Mouse (Mus musculus) testis, postnatal 10 days (tissue): ENCODE measurements at regions not wholly inside any gene's neighbourhood (a gene's known extent, or its start where the extent isn't known, plus 50 kb on each side); places are given as distances from the start of the nearest gene placed in this dataset.
"Not testable (repeated sequence)": the region's sequence is repeated elsewhere in the genome, so short reads cannot be mapped to it uniquely, and the experiment has no call there.

Source experiments
- DNase-seq: peaks from one replicate; pipeline ENCODE4 v3.0.0; 2021; ENCODE audit warnings: low spot score

DNA sequence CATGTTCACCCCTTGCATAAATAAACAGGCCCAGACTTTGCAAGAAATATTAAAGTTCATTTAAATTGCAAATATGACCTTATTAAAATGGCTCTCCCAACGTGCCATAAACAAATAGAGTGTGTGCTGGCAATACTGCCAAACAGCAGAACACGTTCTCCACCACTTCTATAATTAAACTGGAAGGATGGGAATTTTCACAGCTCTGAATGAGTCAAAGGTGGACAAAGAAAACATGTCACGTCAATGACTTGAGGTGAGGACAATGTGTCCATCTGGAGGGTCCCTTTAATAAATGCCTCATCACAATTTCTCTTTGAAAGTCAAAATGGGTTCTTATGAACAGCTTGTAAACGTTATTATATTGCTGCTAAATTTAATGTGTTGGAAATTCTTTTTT is 114.8 kb downstream of the Galc start:
- DNase-seq, result no peak

DNA sequence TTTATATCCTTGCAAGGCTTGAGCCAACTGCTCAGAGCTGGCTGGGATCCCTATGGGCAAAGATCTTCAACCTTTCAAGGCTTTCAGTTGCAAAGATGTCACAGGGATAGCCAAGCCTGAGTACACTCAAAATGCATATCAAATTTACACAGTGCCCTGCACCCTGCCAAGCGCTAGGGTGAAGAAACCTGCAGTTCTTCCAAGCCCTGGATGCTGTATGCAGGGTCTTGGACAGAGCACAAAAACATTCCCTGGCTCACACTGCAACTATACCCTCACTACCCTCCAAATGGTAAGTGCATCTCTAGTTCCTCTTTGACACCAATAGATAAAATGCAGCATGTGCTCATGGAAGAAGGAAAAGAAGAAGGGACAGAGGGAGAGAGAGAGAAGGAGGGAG is 116.1 kb downstream of the Galc start:
- DNase-seq, result no peak

DNA sequence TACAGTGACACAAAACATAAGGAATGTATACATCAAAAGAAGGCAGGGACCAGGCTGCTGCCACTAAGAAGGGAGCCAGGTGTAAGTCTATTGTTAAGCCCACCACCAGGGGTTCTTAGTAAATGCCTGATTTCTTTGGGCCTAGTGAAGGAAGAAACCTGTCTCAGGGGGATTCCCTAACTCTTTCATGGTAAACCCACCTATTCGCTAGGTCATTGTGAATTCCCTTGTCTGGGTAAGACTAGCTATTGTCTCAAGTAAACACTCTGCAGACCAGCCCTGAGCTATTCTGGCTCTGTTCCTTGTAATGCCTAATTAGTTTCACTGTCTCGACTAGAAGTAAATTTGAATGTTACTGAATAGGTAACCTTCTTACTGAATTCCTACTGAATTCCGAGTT is 119.4 kb downstream of the Galc start:
- not testable (repeated sequence) for DNase-seq

DNA sequence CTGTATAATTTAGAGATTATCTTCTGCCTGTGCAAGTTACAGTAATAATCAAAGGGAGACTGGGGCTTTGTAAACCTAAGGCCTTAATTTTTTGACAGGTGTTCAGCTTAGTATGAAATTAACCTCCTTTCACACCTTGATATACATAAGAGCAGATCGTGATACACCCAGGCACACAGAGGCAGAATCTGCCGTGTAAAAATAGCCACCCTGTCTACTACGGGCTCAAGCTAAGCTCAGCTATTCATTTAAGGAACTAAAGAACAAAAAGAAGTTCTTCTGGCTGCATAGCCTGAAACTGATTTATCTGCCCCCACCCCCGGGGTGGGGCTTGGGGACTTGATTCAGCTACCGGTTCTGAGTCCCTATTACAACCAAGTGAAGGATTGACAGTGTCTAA is 128.0 kb downstream of the Galc start:
- no peak for DNase-seq

DNA sequence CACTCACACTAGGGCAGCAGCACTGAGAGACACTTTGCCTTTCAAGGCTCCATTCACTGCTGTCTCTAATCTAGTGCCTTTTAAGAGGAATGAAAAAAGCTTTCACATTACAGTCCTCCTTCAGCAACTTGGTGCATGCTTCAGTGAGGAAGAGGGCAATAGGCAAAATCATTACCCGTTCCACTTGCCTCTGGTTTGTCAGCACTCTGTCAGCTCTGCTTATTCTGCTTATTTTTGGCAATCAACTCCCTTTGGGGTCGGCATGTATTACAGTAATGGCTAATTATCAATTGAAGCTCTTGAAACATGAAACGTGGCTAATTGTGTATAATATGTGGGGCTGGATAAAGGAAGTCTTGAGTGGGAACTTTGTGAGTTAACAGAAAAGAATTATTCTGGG is 135.7 kb downstream of the Galc start:
- no peak for DNase-seq

DNA sequence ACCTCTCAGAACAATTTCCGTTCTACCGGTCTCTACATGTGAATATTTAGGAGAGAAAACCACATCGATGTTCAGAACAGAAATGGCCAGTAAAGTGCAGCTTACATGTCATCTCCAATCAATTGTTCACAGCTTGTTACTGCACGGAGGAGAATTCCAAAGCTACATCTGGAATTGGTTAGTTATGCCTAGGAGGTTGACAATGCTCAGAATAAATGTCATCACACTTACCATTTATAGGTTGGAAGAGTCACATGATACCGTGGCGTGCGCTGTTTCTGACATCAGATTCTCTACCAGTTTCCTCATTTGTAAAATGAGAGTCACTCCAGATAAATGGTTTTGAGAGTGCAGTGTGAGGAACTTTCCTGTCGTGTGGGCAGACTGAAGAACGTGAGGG is 151.2 kb downstream of the Galc start:
- no peak for DNase-seq

GRCm38 (mm10) chr12:98106789-98107684 is 152.2 kb downstream of the Galc start:
- no peak for DNase-seq

DNA sequence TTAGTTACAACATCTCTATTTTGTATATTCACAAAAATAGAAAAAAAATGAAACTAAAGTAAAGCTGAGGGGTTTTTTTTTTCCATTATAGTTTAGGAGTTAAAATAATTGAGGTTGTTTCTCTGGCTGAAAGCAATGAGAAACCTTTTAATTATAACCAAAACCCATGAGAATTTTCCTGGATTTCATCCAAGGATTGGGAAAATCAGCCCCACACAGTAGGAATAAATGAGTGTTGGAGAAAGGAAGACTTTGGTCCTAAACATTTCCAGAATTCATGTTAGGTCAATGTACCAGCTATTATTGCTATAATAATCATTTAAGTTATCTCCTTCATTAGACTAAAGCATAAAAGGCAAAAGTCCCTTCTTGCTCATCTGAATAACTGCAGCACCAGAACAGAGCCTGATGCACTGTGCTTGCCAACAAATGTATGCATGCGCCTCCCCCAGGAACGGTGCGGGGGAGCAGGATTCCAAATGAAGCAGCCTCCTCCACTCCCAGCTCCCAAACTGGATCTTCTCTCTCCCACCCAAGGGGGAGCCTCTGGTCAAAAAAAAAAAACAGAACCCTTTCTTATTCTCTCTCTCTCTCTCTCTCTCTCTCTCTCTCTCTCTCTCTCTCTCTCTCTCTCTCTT is 153.0 kb downstream of the Galc start:
- DNase-seq, result peak; percentile 40

GRCm38 (mm10) chr12:98105749-98106148 is 153.5 kb downstream of the Galc start:
- DNase-seq, result no peak

GRCm38 (mm10) chr12:98090171-98090570 is 169.1 kb downstream of the Galc start:
- DNase-seq, result no peak

DNA sequence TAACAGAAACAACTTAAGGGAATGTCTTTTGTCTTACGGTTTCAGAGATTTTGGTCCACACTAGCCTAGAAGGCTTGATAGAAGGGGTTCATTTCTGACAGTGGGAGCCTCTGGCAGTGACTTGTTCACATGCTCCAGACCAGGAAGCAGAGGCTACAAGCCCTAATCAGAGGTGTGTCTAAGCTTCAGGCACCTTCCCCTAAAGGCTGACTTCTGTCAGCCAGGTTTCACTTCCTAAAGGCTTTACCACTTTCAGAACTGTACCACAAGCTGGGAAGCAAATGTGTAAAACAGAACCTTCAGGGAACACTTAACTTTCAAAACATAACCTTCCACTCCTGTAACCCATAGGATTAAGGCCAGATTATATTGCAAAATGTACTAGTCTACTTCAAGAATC is 180.9 kb downstream of the Galc start:
- DNase-seq, result no peak

GRCm38 (mm10) chr12:98075580-98075979 is 183.7 kb downstream of the Galc start:
- DNase-seq, result no peak

DNA sequence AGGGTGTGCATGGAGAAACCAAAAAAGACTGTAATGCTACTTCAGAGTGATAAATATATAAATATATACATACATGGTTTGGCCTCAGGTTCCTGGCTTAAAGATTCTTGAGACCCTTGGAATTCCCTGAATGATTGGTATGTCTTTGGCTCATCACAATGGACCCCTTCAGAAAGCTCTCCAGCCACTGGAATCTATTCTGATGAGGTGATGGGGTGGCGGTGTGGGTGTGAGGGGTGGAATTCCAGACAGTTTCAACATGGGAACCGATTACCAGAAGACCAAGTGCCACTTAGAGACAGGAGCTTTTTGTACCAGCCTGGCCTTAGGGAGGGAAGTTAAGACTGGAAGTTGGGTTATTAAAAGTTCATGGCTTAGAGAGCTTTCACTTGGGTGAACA is 190.1 kb downstream of the Galc start:
- DNase-seq, result no peak

GRCm38 (mm10) chr12:98059419-98060180 is 199.7 kb downstream of the Galc start:
- no peak for DNase-seq

DNA sequence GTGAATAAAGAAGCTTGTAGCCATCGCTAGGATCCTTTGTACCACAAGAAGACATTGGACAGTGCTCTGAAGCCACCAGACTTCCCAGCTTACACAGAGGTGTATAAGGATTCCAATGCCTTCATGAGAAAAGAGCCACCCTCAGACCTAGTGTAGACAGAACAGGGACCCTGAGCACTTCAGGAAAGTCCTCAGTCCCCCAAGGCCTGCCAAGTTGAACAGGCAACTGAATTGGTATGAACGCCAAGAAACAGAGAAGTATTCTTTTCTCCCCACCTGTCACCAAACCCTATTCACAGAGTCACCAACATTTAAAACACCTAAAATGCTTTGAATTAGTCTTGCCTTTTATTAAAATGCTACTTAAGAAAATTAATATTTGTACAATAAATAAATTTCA is 200.3 kb downstream of the Galc start:
- DNase-seq, result no peak

- DNase-seq, result no peak
Observed at GRCm38 (mm10) chr12:98050934-98051333, 208.3 kb downstream of the Galc start.

GRCm38 (mm10) chr12:98050500-98050899 is 208.8 kb downstream of the Galc start:
- DNase-seq, result no peak

DNA sequence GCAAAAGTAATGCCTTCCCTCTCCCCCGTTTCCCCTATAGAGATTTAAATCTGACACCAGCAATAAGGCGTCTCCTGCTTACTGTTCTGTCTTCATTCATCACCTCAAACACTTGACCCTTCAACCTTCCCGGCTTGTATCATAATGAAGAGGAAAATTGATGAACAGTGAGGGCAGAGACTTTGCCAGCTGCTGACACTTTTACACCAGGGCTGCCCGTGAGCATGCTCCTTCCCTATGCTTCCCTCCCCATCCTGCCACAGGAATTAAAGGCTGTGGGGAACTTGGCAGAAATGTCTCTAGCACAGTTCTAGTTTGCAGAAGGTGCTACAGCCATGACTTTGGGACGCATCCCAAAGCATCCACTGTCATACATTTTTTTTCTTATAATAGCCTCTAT is 209.2 kb downstream of the Galc start:
- no peak for DNase-seq

DNA sequence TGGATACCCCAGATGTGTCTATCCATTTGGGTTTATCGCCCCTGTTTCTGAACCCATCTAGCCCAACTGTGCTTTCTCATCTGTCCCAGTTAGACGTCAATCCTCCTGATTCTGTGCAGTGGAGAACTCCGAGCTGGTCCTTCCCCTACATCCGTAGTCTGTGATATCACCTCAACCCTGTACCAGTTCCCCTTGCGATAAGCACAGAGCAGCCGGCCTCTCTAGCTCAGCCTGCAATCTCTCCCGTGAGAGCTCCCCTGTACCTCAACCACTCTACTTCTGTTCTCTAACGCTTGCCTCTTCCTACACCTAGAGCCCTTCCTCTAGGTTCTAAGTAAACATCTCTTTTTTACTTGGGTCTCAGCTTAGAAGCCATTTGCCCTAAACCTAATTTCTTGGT is 211.5 kb downstream of the Galc start:
- DNase-seq, result no peak

DNA sequence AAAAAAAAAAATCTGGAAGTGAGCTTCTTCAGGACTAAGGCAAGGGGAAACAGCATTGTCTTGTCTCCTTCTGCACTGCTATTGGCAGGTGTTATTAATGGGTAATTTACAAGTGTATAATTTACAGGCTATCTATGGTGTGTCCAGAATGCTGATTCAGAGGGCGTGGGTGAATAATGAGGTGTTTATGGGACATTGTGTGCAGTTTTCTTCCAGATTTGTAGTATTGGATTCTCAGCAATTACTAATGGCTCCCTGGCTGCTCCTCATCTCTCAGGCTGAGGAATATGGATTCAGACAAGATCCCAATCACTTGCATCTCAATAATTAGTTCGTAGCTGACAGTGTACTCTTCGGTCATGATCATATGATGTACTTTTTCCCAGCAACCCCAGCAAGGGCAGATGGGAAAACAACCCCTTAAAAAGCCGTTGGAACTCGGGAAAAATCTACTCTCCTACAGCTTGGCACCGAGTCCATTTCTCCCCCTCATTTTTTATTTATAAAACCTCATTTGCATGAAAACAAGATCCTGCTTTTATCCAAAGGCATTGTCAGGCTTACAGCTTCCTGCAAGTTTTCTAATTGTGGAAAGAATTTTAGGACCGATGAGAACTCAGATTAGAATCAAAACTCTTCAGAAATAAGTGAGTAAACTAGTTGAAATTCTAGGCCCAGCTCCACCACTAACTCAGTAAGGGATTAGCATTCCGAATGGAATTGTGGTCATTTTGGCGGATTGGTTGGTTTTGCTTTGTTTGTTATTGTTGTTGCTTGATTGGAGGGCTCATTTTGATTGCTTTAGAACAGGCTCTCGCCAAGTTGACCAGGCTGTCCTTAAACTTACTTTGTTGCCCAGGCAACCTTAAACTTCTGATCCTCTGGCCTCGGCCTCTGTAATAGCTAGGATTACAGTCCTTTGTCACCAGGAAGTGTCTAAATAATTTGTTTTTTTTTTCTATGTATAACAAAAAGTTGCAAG is 212.5 kb downstream of the Galc start:
- DNase-seq, result no peak

DNA sequence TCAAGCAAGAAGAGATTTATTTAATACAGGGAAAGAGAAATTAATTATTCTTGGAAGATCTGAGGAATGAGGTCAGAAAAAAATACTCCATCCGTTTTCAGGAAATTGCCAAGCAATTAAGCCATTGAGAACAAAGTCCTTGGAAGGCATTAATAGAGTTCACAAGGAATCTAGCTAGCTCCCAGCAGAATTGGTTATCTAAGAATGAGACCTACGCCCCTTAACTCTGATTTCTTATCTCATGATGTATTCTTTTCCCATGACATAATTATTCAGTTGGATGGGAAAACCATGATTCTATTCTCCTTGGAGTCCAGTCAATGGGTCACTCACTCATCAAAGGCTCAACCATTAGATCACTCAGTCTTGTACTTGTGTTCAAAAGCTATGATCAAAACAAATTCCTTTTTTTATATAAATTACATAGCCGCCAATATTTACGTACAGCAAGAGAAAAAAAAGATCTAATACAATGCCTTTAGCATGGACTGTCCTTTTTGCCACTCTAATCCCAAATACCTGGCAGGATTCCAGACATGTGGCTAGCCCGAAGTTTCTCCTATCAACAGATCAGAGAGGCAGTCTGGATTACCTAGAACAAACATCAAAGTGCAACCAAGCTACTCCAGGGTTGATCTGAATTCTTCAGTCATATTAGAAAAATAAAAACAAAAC is 213.3 kb downstream of the Galc start:
- DNase-seq, result no peak
